Mouse (Mus musculus) MEL (cell line): ENCODE results near the gene Zp3. TPM values are rescaled to one million over a fixed set of nuclear protein-coding genes. Genes with fewer than 3 reads are reported as not detected.

Experiments
- DNase-seq: peaks from one replicate; pipeline ENCODE4 v3.0.0; 2011; ENCODE audit warnings: low read depth, low spot score
- H3K27ac ChIP-seq: 2 replicates; pipeline ENCODE4 v1.5.1; 2012; ENCODE audit warnings: low read depth, mild to moderate bottlenecking, control low read depth, low read length, moderate library complexity; ENCODE audit not compliant: control insufficient read depth
- H3K27me3 ChIP-seq, 2 experiments: fragments of 150-350 bp in 1 of 2; sonication (generic) in 1 of 2; 2 replicates each; pipeline ENCODE4 v1.6.1; 2012; ENCODE audit warnings: low read length in 2 of 2, mild to moderate bottlenecking in 2 of 2, improper control_type of control experiment in 1 of 2, moderate library complexity in 1 of 2; ENCODE audit not compliant: insufficient read depth in 2 of 2, control insufficient read depth in 1 of 2
- H3K36me3 ChIP-seq, 2 experiments: 2 replicates each; pipeline ENCODE4 v1.6.1; 2012 to 2014; ENCODE audit warnings: low read length in 2 of 2, improper control_type of control experiment in 1 of 2, inconsistent platforms in 1 of 2, mild to moderate bottlenecking in 1 of 2; ENCODE audit not compliant: insufficient read depth in 2 of 2, control insufficient read depth in 1 of 2
- H3K4me1 ChIP-seq, 2 experiments: fragments of 150-350 bp in 1 of 2; sonication (generic) in 1 of 2; 2 replicates each; pipeline ENCODE4 v1.6.1; 2012; ENCODE audit warnings: low read length in 2 of 2, improper control_type of control experiment in 1 of 2, mild to moderate bottlenecking in 1 of 2; ENCODE audit not compliant: insufficient read depth in 2 of 2, control insufficient read depth in 1 of 2
- H3K4me3 ChIP-seq, 2 experiments: fragments of 150-350 bp in 1 of 2; sonication (generic) in 1 of 2; 2 replicates each; pipeline ENCODE4 v1.5.1; 2012; ENCODE audit warnings: low read depth in 2 of 2, low read length in 2 of 2, mild to moderate bottlenecking in 2 of 2, moderate library complexity in 2 of 2, control low read depth in 1 of 2, improper control_type of control experiment in 1 of 2; ENCODE audit not compliant: control insufficient read depth in 1 of 2, insufficient read depth in 1 of 2
- H3K79me2 ChIP-seq: 2 replicates; pipeline ENCODE4 v1.6.1; 2012; ENCODE audit warnings: mild to moderate bottlenecking, low read length, moderate library complexity; ENCODE audit not compliant: control insufficient read depth, poor library complexity, insufficient read depth
- H3K9ac ChIP-seq: 2 replicates; pipeline ENCODE4 v1.6.1; 2012; ENCODE audit warnings: low read depth, mild to moderate bottlenecking, control low read depth, low read length, moderate library complexity; ENCODE audit not compliant: control insufficient read depth, poor library complexity, severe bottlenecking
- H3K9me3 ChIP-seq: fragments of 150-350 bp; sonication (generic); replicated peaks from 2 replicates; pipeline ENCODE4 v1.6.1; 2012; ENCODE audit warnings: mild to moderate bottlenecking, low read length, improper control_type of control experiment, moderate library complexity; ENCODE audit not compliant: insufficient read depth
- CHD1 ChIP-seq: IDR thresholded peaks from 2 replicates; pipeline ENCODE4 v1.6.1; 2012; ENCODE audit warnings: low read depth, mild to moderate bottlenecking, inconsistent platforms, low read length, improper control_type of control experiment
- CHD2 ChIP-seq: IDR thresholded peaks from 2 replicates; pipeline ENCODE4 v1.6.1; 2011; ENCODE audit warnings: low read length, improper control_type of control experiment
- CTCF ChIP-seq, 3 experiments: IDR thresholded peaks in 2 of 3; conservative IDR thresholded peaks in 1 of 3; 2 replicates each; pipeline ENCODE4 v1.5.1; 2011 to 2012; ENCODE audit warnings: low read length in 3 of 3, low read depth in 2 of 3, mild to moderate bottlenecking in 2 of 3, improper control_type of control experiment in 1 of 3, inconsistent platforms in 1 of 3, mixed read lengths in 1 of 3, moderate library complexity in 1 of 3; ENCODE audit not compliant: control insufficient read depth in 1 of 3, insufficient read depth in 1 of 3, poor library complexity in 1 of 3, severe bottlenecking in 1 of 3
- GABPA ChIP-seq: IDR thresholded peaks from 2 replicates; pipeline ENCODE4 v1.6.1; 2012; ENCODE audit warnings: low read depth, mild to moderate bottlenecking, inconsistent platforms, low read length, improper control_type of control experiment, moderate library complexity
- GATA1 ChIP-seq: IDR thresholded peaks from 2 replicates; pipeline ENCODE4 v1.6.1; 2011; ENCODE audit warnings: low read depth, low read length, improper control_type of control experiment
- JUND ChIP-seq: IDR thresholded peaks from 2 replicates; pipeline ENCODE4 v1.6.1; 2011; ENCODE audit warnings: low read depth, mild to moderate bottlenecking, improper control_type of control experiment, low read length
- MAX ChIP-seq: IDR thresholded peaks from 2 replicates; pipeline ENCODE4 v1.6.1; 2011; ENCODE audit warnings: low read length, improper control_type of control experiment
- MAZ ChIP-seq: IDR thresholded peaks from 2 replicates; pipeline ENCODE4 v1.6.1; 2012; ENCODE audit warnings: low read depth, mild to moderate bottlenecking, inconsistent platforms, low read length, improper control_type of control experiment
- MXI1 ChIP-seq: IDR thresholded peaks from 2 replicates; pipeline ENCODE4 v1.6.1; 2011; ENCODE audit warnings: mild to moderate bottlenecking, low read depth, low read length, improper control_type of control experiment
- MYB ChIP-seq: IDR thresholded peaks from 2 replicates; pipeline ENCODE4 v1.6.1; 2011; ENCODE audit warnings: mild to moderate bottlenecking, low read depth, low read length, improper control_type of control experiment
- POLR2A ChIP-seq, 2 experiments: IDR thresholded peaks; 2 replicates each; pipeline ENCODE4 v1.6.1; 2011 to 2012; ENCODE audit warnings: low read length in 2 of 2, mild to moderate bottlenecking in 2 of 2, control low read depth in 1 of 2, improper control_type of control experiment in 1 of 2, low read depth in 1 of 2, moderate library complexity in 1 of 2; ENCODE audit not compliant: control insufficient read depth in 1 of 2, insufficient read depth in 1 of 2, poor library complexity in 1 of 2
- SIN3A ChIP-seq: IDR thresholded peaks from 2 replicates; pipeline ENCODE4 v1.6.1; 2012; ENCODE audit warnings: low read length, improper control_type of control experiment, inconsistent platforms
- TBP ChIP-seq: IDR thresholded peaks from 2 replicates; pipeline ENCODE4 v1.8.0; 2011; ENCODE audit warnings: low read depth, low read length, improper control_type of control experiment
- ZC3H11A ChIP-seq: IDR thresholded peaks from 2 replicates; pipeline ENCODE4 v1.6.1; 2012; ENCODE audit warnings: low read depth, mild to moderate bottlenecking, inconsistent platforms, low read length, improper control_type of control experiment
- ZKSCAN1 ChIP-seq: IDR thresholded peaks from 2 replicates; pipeline ENCODE4 v1.6.1; 2012; ENCODE audit warnings: low read depth, mild to moderate bottlenecking, inconsistent platforms, low read length, improper control_type of control experiment, moderate library complexity
- polyA plus RNA-seq, 2 experiments: library from polyadenylated mRNA; stranded (reverse) in 1 of 2; unstranded in 1 of 2; fragments of >175 nt in 1 of 2; fragments of >200 nt in 1 of 2; gene quantifications; 2 replicates each; pipeline versions ENCODE4 v1.2.1 to v1.2.4; 2012; ENCODE audit warnings: low replicate concordance in 2 of 2, low read depth in 1 of 2; ENCODE audit not compliant: insufficient read length in 2 of 2, insufficient read depth in 1 of 2, missing spikeins in 1 of 2
- total RNA-seq: library from RNA; depleted of rRNA; stranded (reverse); fragments of 300-350 nt; gene quantifications from 2 replicates; pipeline ENCODE4 v1.2.3, GENCODE M21; 2012

The Zp3 gene
- total and polyA plus RNA-seq, 3 experiments = not detected

DNA sequence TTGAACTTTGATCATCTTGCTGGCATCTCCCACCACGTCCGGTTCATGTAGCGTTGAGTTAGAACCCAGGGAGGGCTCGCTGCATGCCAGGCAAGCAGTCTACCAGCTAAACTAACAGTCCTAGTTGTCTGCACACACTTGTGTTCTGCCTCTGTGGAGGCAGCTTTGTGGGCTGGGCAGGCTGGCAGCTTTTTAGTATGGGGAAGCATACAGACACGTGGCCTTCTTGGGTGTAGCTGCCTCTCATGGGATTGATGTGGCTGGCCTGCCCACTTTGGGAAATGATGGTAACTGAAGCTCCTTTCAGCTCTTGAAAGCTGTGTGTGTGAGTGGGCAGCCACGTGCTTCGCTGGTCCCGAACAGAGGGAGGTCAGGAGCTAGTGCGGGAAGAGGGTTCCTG is 47.0 kb downstream of the Zp3 start (continued):
- TF ChIP-seq ZC3H11A (no peak), CTCF (IDR thresholded peaks at IDR 0.05 in 2 of 3, conservative IDR thresholded peaks at IDR 0.05 in 1 of 3; ENCODE audit: control insufficient read depth in 1 of 3, insufficient read depth in 1 of 3, low read depth in 2 of 3, low read length in 3 of 3, poor library complexity in 1 of 3, severe bottlenecking in 1 of 3) (no peak)

DNA sequence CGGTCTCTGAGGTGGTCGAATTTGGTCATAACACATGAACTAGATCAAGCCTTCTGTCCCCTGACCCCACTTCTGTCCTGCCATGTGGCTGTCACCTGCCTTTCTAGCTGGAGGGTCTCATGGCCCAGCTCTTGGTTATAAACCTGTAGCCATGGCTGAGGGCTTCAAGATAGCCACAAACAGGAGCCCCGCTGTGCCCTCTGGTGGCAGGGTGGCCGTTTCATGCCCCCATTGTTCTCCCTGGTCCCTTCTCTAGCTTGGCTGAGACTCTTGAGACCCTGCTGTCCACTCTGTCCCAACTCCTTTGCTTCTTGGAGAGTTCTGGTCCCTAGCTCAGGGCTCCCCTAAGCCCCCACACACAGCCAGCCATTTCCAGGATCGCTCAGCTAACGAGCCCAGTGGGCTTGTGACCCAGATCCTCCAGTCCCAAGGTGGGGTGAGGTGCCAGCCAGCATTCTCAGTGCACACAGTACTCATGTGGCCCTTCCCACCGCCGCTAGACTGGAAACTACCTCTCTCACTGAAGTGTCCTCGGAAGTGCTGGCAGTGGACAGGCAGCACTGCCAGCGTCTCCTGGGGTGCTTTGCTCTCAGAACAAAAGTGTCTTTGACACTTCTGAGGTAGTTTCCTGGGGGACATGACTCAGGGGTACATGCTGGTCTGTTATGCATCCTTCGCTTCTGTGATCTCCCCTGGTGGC is 47.9 kb downstream of the Zp3 start:
- Histone ChIP-seq H3K4me1 (no peaks in the 10 kb centered on the region), H3K79me2 (no peaks in the 10 kb centered on the region), H3K27me3 (no peaks in the 10 kb centered on the region), H3K9ac (no peak overlapping the region), H3K4me3 (no peak overlapping the region), H3K27ac (no peak overlapping the region), H3K36me3 (no peaks in the 10 kb centered on the region), H3K9me3 (no peaks in the 10 kb centered on the region)
- DNase-seq = no peak
- 0 out of 6 replicates have a peak, but pooled peaks of 1 of the 3 experiments have one; percentile 12 for TF ChIP-seq CTCF (IDR thresholded peaks at IDR 0.05 in 2 of 3, conservative IDR thresholded peaks at IDR 0.05 in 1 of 3; ENCODE audit: control insufficient read depth in 1 of 3, insufficient read depth in 1 of 3, low read depth in 2 of 3, low read length in 3 of 3, poor library complexity in 1 of 3, severe bottlenecking in 1 of 3)
- TF ChIP-seq MYB = no peak

DNA sequence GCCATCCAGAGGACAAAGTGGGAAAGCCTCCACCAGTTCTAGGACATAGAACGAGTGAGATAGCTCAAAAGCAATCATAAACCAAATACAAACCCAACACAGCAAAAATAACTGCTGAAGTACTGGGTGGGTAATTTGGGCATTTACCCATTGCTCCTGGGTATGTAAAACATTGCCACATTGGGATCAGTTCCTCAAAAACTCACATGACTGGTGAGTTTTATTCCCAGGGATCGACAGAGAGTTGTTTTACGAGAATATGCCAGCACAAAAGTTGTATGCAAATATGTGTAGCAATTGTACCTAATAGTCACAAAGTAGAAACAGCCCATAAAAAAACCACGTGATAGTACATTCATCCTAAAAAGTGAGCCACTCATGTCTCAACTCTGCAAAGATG is 55.0 kb downstream of the Zp3 start:
- no peak for DNase-seq
- no peaks in the 10 kb centered on the region for H3K79me2 ChIP-seq
- no peaks in the 10 kb centered on the region for H3K9me3 ChIP-seq
- no peak overlapping the region for H3K27ac ChIP-seq
- no peaks in the 10 kb centered on the region for H3K27me3 ChIP-seq
- no peaks in the 10 kb centered on the region for H3K36me3 ChIP-seq
- H3K4me1 ChIP-seq = no peaks in the 10 kb centered on the region; a peak in 1 of 4 replicates
- H3K4me3 ChIP-seq = no peak overlapping the region
- H3K9ac ChIP-seq = no peak overlapping the region
- no peak for TF ChIP-seq CTCF (IDR thresholded peaks at IDR 0.05 in 2 of 3, conservative IDR thresholded peaks at IDR 0.05 in 1 of 3; ENCODE audit: control insufficient read depth in 1 of 3, insufficient read depth in 1 of 3, low read depth in 2 of 3, low read length in 3 of 3, poor library complexity in 1 of 3, severe bottlenecking in 1 of 3)
- TF ChIP-seq TBP = no peak
- TF ChIP-seq MAZ = no peak
- no peak for TF ChIP-seq GABPA
- no peak for TF ChIP-seq CHD2
- no peak for TF ChIP-seq CHD1
- no peak for TF ChIP-seq SIN3A
- TF ChIP-seq POLR2A (IDR thresholded peaks at IDR 0.05; ENCODE audit: control insufficient read depth in 1 of 2, insufficient read depth in 1 of 2, low read depth in 1 of 2, low read length in 2 of 2, poor library complexity in 1 of 2) = no peak
- no peak for TF ChIP-seq ZKSCAN1
- TF ChIP-seq JUND = no peak
- TF ChIP-seq GATA1 = no peak
- TF ChIP-seq MAX = no peak
- TF ChIP-seq MXI1 = no peak
- TF ChIP-seq ZC3H11A = no peak
